Mouse (Mus musculus) olfactory bulb, adult 2 months (tissue): ENCODE measurements around the gene A430005L14Rik.
"Not testable (repeated sequence)": the region's sequence is repeated elsewhere in the genome, so short reads cannot be mapped to it uniquely, and the experiment has no call there.

Experiments
- CTCF ChIP-seq: fragments of 200-500 bp; IDR thresholded peaks from 2 replicates; pipeline ENCODE4 v1.5.1; 2012; ENCODE audit warnings: low read depth, mild to moderate bottlenecking, low read length, moderate library complexity; ENCODE audit not compliant: insufficient read depth
- POLR2A ChIP-seq: fragments of 200-500 bp; IDR thresholded peaks from 2 replicates; pipeline ENCODE4 v1.6.1; 2012; ENCODE audit warnings: mild to moderate bottlenecking, low read depth, low read length, moderate library complexity; ENCODE audit not compliant: insufficient read depth

DNA sequence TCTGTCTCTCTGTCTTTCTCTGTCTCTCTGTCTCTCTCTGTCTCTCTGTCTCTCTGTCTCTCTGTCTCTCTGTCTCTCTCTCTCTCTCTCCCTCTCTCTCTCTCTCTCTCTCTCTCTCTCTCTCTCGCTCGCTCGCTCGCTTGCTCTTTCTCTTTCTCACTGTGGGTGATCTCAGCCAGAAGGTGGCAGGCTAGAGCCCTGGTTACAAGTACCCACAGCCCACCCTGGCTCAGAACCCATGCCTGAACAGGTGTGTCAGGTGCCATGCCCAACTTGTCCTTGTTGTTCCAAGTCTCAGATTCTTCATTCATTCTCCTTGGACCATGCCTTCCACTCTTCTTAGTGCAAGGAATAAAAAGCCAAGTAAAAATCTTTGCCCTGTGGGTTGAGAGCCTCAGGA is 34.9 kb upstream of the A430005L14Rik start:
- not testable (repeated sequence) for TF ChIP-seq CTCF, POLR2A
